ENCODE assay signal across 7 mouse cellular contexts in genomic region chr1:170173991-170174813, GRCm38 (mm10). TPM values are rescaled to one million over a fixed set of nuclear protein-coding genes. Genes with fewer than 3 reads are reported as not detected.
DNase-seq lines count a peak whose midpoint lies in the region; ATAC-seq and TF ChIP-seq lines count a peak whose summit lies in the region.

No protein-coding gene starts in this region.

- H3K4me2 ChIP-seq in forebrain, embryonic 12.5 days = peak overlapping the region; percentile 67
- H3K4me2 ChIP-seq in stomach, postnatal 0 days (replicated peaks; ENCODE audit: low read depth) = peak overlapping the region; percentile 65

- DNase-seq in testis, postnatal 14 days (ENCODE audit: low spot score) = no peak
- peak; percentile 32 to 39 for DNase-seq in adrenal gland, postnatal 36 days
- DNase-seq in kidney, adult 18-20 months = peak; percentile 56
- peak; percentile 13 for DNase-seq in lung, postnatal 25 days (ENCODE audit: low spot score)
- DNase-seq in stomach, postnatal 0 days (ENCODE audit: low spot score) = no peak

- no peaks in the 10 kb centered on the region for H3K9me3 ChIP-seq in forebrain, embryonic 12.5 days
- no peaks in the 10 kb centered on the region for H3K9me3 ChIP-seq in stomach, postnatal 0 days (ENCODE audit: control insufficient read depth, low read length)

- H3K36me3 ChIP-seq in testis, adult 2 months (ENCODE audit: control insufficient read depth, insufficient read depth, low read length) = no peaks in the 10 kb centered on the region
- no peaks in the 10 kb centered on the region for H3K36me3 ChIP-seq in forebrain, embryonic 12.5 days (replicated peaks)
- H3K36me3 ChIP-seq in stomach, postnatal 0 days (ENCODE audit: control insufficient read depth, insufficient read depth, low read length) = no peaks in the 10 kb centered on the region

- H3K9ac ChIP-seq in forebrain, embryonic 12.5 days = peak overlapping the region; percentile 81
- H3K9ac ChIP-seq in stomach, postnatal 0 days (ENCODE audit: low read length) = peak overlapping the region; percentile 93

- H3K4me3 ChIP-seq in testis, adult 2 months (ENCODE audit: control insufficient read depth, low read depth, low read length) = peak overlapping the region; percentile 97
- peak overlapping the region; percentile 81 for H3K4me3 ChIP-seq in forebrain, embryonic 12.5 days (replicated peaks)
- peak overlapping the region; percentile 81 for H3K4me3 ChIP-seq in stomach, postnatal 0 days (ENCODE audit: low read depth, low read length)

- WGBS in forebrain, embryonic 12.5 days = under 1% methylated on average over 50 of the region's 50 CpGs
- WGBS in stomach, postnatal 0 days = under 1% methylated on average over 49 of the region's 50 CpGs

- TF ChIP-seq EP300 in stomach, postnatal 0 days (optimal IDR thresholded peaks at IDR 0.05) = no peak

- H3K4me1 ChIP-seq in testis, adult 2 months (ENCODE audit: control insufficient read depth, insufficient read depth, low read length) = no peaks in the 10 kb centered on the region; the same call in none of the 2 replicates
- peaks cover 11% of the 10 kb centered on the region for H3K4me1 ChIP-seq in forebrain, embryonic 12.5 days
- no peaks in the 10 kb centered on the region for H3K4me1 ChIP-seq in stomach, postnatal 0 days (replicated peaks; ENCODE audit: control insufficient read depth, insufficient read depth)

- H3K27ac ChIP-seq in testis, adult 2 months (ENCODE audit: control insufficient read depth, insufficient read depth, low read depth, low read length) = peak overlapping the region; percentile 78
- H3K27ac ChIP-seq in forebrain, embryonic 12.5 days = peak overlapping the region; percentile 76
- peak overlapping the region; percentile 92 for H3K27ac ChIP-seq in stomach, postnatal 0 days (replicated peaks)

- no peak; the same call in 1 of the 2 replicates for ATAC-seq in forebrain, embryonic 12.5 days (ENCODE audit: low FRiP score)
- ATAC-seq in stomach, postnatal 0 days (ENCODE audit: low FRiP score, low TSS enrichment) = peak; percentile 0

- H3K27me3 ChIP-seq in testis, adult 2 months (ENCODE audit: control insufficient read depth, insufficient read depth, low read length) = no peaks in the 10 kb centered on the region
- H3K27me3 ChIP-seq in forebrain, embryonic 12.5 days = no peaks in the 10 kb centered on the region
- no peaks in the 10 kb centered on the region for H3K27me3 ChIP-seq in stomach, postnatal 0 days (ENCODE audit: control insufficient read depth, insufficient read depth, low read length)

- TF ChIP-seq POLR2A in testis, adult 2 months (IDR thresholded peaks at IDR 0.05; ENCODE audit: control insufficient read depth, low read depth, low read length) = no peak; the same call in 1 of the 2 replicates

- no peak for TF ChIP-seq CTCF in testis, adult 2 months (IDR thresholded peaks at IDR 0.05; ENCODE audit: control insufficient read depth, insufficient read depth, insufficient replicate concordance, low read depth, low read length)
- no peak for TF ChIP-seq CTCF in stomach, postnatal 0 days (IDR thresholded peaks at IDR 0.05; ENCODE audit: low read depth)

RNA-seq across cellular contexts. Expression of gene Uap1, which starts 0.6 kb away (rescaled TPM):
- 9.5 and 9.6 TPM in 2 replicates for polyA plus RNA-seq in testis, adult 2 months (2012; rRNA removed)
- 10 to 100 TPM; 57.5 to 65.4 TPM for total RNA-seq in adrenal gland, postnatal 36 days (2021)
- polyA plus RNA-seq in forebrain, embryonic 12.5 days (2016; fragmentation: Nextera tagmentation; extraction: Ambion mirVana) = 59.0 and 60.5 TPM in 2 replicates
- 65.0 and 66.3 TPM in 2 replicates for polyA plus RNA-seq in stomach, postnatal 0 days (2015; fragmentation: Nextera tagmentation; extraction: Ambion mirVana)

RNA-seq across cellular contexts. Expression of gene Uhmk1, which starts 41.0 kb away (rescaled TPM):
- polyA plus RNA-seq in testis, adult 2 months (2012; rRNA removed) = 3.3 and 4.5 TPM in 2 replicates
- 10 to 100 TPM; 72.7 to 75.4 TPM for total RNA-seq in adrenal gland, postnatal 36 days (2021)
- 14.3 and 14.8 TPM in 2 replicates for polyA plus RNA-seq in forebrain, embryonic 12.5 days (2016; fragmentation: Nextera tagmentation; extraction: Ambion mirVana)
- polyA plus RNA-seq in stomach, postnatal 0 days (2015; fragmentation: Nextera tagmentation; extraction: Ambion mirVana) = 4.1 TPM in 2 replicates

RNA-seq across cellular contexts. Expression of gene Sh2d1b2, which starts 58.3 kb away (rescaled TPM):
- not detected in 2 replicates for polyA plus RNA-seq in testis, adult 2 months (2012; rRNA removed)
- total RNA-seq in adrenal gland, postnatal 36 days (2021) = not detected
- not detected in 2 replicates for polyA plus RNA-seq in forebrain, embryonic 12.5 days (2016; fragmentation: Nextera tagmentation; extraction: Ambion mirVana)
- not detected in 2 replicates for polyA plus RNA-seq in stomach, postnatal 0 days (2015; fragmentation: Nextera tagmentation; extraction: Ambion mirVana)

Comparison
In these comparisons a context has a peak if more than half of its experiments do, and no peak if none do; other contexts are left out.
1. DNase-seq: peak in adrenal gland, postnatal 36 days (2 of 2), kidney, adult 18-20 months (single experiment) and lung, postnatal 25 days (single experiment); none in testis, postnatal 14 days (single experiment) and stomach, postnatal 0 days (single experiment).
2. Peak in every context shown above with its lines, with median percentiles within 50 percentile points of each other: H3K27ac ChIP-seq and H3K4me3 ChIP-seq.